Mouse (Mus musculus) ZHBTc4 (cell line): ENCODE measurements around the gene Cd320.
"Not testable (repeated sequence)": the region's sequence is repeated elsewhere in the genome, so short reads cannot be mapped to it uniquely, and the experiment has no call there.

Experiments used
- DNase-seq: peaks from one replicate; pipeline ENCODE4 v3.0.0-alpha.2; 2011; ENCODE audit warnings: low read depth, low spot score

Gene Cd320

DNA sequence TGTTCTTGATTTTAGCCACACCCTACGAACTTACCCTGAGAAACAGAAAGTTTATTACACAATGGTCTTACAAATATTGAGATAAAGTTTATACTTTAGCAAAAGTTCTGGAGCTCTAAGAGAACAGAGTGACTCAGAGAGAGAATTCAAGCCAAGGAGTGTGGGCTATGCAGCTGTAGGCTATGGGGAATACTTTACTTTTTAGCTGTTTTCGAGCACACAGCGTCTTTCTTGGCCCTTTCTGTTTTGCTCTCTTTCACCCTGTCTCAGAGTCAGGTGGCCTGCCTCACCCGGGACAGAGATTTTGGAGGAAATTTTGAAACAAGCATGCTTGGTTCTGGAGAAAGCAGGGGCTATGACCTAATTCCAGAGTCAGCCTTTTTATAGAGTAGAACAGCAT lies 55.3 kb downstream of the Cd320 start:
- DNase-seq = not testable (repeated sequence)
